Mouse (Mus musculus) telencephalon, adult 2 months (tissue): ENCODE measurements around the gene Snapc1.

Experiments
- DNase-seq: peaks from one replicate; pipeline ENCODE4 v3.0.0-alpha.2; 2011; ENCODE audit warnings: low read depth, low spot score

Snapc1 gene

GRCm38 (mm10) chr12:73989594-73989993 is 25.3 kb downstream of the Snapc1 start:
- no peak for DNase-seq

GRCm38 (mm10) chr12:73996906-73997296 is 32.6 kb downstream of the Snapc1 start:
- DNase-seq, result no peak

DNA sequence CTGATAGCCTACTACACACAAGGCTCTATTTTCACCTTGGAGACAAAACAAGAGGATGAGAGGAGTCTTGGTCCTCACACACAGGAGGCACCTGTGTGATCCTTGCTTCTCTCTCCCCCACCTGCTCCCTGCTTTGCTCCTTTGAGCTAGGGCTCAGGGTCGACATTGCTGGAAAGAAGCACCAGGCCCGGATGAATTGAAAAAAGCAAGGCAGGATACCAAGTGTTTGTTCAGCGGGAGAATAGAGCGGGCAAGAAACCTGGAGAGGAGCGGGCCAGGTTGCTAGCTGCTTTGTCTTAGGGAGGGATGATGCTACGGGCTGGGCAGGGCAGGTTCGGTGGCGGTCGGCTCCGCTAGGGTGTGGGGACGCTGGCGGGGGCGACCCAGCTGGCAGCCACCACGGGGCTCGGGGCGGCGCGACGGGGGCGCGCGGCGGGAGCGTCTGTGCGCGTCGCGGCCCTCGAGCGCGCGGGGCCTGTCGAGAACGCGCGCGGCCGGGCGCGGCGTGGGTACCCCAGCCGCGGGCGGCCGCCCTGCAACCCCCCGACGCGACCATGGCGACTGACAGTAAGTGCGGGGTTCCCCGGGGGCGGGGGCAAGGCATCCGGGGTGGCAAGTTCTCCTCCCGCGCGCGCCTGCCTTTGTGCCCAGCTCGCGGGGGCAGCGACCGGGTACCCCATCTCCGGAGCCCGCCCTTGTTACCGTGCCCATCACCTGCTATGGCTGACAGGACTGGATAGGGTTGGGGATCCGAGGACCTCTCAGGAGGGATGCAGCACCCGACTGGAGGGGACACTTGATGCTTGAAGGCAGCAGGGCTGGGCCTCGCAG is 33.2 kb downstream of the Snapc1 start, which contains the start of gene Syt16:
Gene Syt16 (plus strand): TSS at position 365 of the 831 bp plus-strand sequence.
- no peak for DNase-seq

DNA sequence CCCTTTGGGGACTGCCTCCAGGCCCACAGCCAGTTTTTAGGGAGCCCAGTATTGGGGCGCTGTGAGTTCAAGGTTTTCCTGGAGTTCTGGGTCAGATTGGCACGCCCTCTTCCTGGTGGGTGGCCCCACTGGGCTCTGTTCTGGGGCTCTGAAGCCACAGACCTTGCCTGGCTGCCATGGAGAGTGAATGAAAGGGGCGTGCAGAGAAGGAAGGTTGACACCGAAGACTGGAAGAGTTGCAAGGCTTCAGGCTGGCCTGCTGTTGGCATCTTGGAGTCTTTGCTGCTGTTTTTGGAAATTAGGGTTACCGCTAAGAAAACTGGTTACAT is 33.8 kb downstream of the Snapc1 start:
- DNase-seq, result no peak

GRCm38 (mm10) chr12:74002449-74002848 is 38.2 kb downstream of the Snapc1 start:
- no peak for DNase-seq

GRCm38 (mm10) chr12:74009448-74009911 is 45.2 kb downstream of the Snapc1 start:
- peak; percentile 84 for DNase-seq

GRCm38 (mm10) chr12:74013739-74014138 is 49.5 kb downstream of the Snapc1 start:
- DNase-seq, result no peak

- DNase-seq, result no peak
These were observed 50.5 kb downstream of the Snapc1 start for GRCm38 (mm10) chr12:74014739-74015270.

- DNase-seq, result no peak
These were observed 51.2 kb downstream of the Snapc1 start for GRCm38 (mm10) chr12:74015491-74015890.

DNA sequence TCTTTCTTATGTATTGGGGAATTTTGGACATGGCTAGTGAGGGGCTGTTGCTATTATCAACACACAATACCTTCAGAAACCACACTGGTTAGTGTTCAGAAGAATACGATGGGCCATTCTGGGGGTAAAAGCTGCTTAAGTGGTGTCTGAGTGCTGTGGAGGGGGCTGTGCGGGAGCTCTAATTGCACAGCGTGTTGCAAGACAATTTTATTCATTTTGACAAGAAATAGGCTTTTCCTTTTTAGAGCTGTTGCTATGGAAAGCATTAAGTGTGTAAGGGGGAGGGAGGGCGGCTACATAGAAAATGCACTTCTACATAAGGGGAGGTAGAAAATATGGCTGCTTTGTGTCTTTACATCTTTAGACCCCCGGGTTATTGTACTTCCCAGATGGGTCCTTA is 59.0 kb downstream of the Snapc1 start:
- DNase-seq, result no peak

GRCm38 (mm10) chr12:74024912-74025311 is 60.6 kb downstream of the Snapc1 start:
- DNase-seq, result no peak
